23 mouse cellular contexts compared by ENCODE assay signal in the genomic region with DNA sequence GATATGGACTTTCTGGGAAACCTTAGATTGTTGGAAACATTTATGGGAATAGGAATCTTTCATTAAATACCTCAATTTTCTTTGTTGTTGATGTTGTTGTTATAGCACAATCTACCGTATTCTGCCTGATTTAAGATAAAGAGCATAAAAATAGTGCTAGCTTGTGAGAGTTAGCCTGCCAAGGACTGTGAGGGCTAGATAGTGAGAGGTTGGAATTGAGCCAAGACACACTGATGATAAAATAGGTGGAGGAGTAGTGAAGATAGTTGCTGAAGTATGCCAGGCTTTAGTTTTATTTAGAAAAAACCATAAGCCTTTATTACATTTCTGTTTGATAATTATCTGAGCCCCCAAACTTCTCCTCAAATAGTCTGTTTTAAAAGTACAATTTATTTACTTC. TPM values are rescaled to one million over a fixed set of nuclear protein-coding genes. Genes with fewer than 3 reads are reported as not detected.
DNase-seq lines count a peak whose midpoint lies in the region; ATAC-seq and TF ChIP-seq lines count a peak whose summit lies in the region.
"Had no signal": no experiment of that assay in that cellular context is flagged by ENCODE, and none has a peak within 500 bp of the region (broad histone marks: within the 10 kb centered on the region; RNA-seq: fewer than 3 reads in every experiment).

No protein-coding gene starts in this region.

- peaks cover 30% of the 10 kb centered on the region for H3K4me1 ChIP-seq in heart, embryonic 13.5 days
- H3K4me1 ChIP-seq in liver, embryonic 14.5 days (replicated peaks; ENCODE audit: control insufficient read depth in 2 of 2, insufficient read depth in 2 of 2, low read length in 1 of 2) = peaks cover 12 to 13% of the 10 kb centered on the region in 2 experiments
- H3K4me1 ChIP-seq in kidney, adult 2 months (ENCODE audit: control insufficient read depth, insufficient read depth, low read length) = no peaks in the 10 kb centered on the region
- H3K4me1 ChIP-seq: forebrain, embryonic 15.5 days; hindbrain, embryonic 15.5 days; kidney, embryonic 15.5 days; lung, embryonic 15.5 days; stomach, embryonic 15.5 days had no signal

- no peak for TF ChIP-seq CTCF in liver, embryonic 14.5 days (IDR thresholded peaks at IDR 0.05; ENCODE audit: low read depth)
- TF ChIP-seq CTCF in kidney, adult 2 months (conservative IDR thresholded peaks at IDR 0.05; ENCODE audit: insufficient read depth, insufficient read length, low read depth, low read length) = no peak

- 12% methylated on average over 1 of the region's 1 CpGs for WGBS in heart, embryonic 13.5 days
- 12% methylated on average over 1 of the region's 1 CpGs for WGBS in liver, embryonic 14.5 days (ENCODE audit: insufficient replicate concordance)
- WGBS in kidney, adult 2 months = 68% methylated on average over 1 of the region's 1 CpGs

- no peak overlapping the region for H3K4me3 ChIP-seq in heart, embryonic 13.5 days
- no peak overlapping the region for H3K4me3 ChIP-seq in liver, embryonic 14.5 days (ENCODE audit: insufficient read depth in 1 of 2, low read depth in 2 of 2, low read length in 2 of 2)
- no peak overlapping the region for H3K4me3 ChIP-seq in kidney, adult 2 months (ENCODE audit: insufficient read depth, low read depth, low read length)
- H3K4me3 ChIP-seq: forebrain, embryonic 15.5 days; hindbrain, embryonic 15.5 days; kidney, embryonic 15.5 days; lung, embryonic 15.5 days; stomach, embryonic 15.5 days had no signal

- H3K9ac ChIP-seq in heart, embryonic 13.5 days = no peak overlapping the region
- no peak overlapping the region for H3K9ac ChIP-seq in liver, embryonic 14.5 days (replicated peaks)
- H3K9ac ChIP-seq: forebrain, embryonic 15.5 days; hindbrain, embryonic 15.5 days; kidney, embryonic 15.5 days; lung, embryonic 15.5 days; stomach, embryonic 15.5 days had no signal

- DNase-seq in heart, postnatal 10 days = no peak
- DNase-seq in 416B (ENCODE audit: low read depth) (peak; percentile 35), MN1 (ENCODE audit: low spot score) (no peak)
- DNase-seq in c-Kit-positive CD71-positive TER-119-positive erythroid progenitor cells, embryonic 14.5 days (ENCODE audit: low spot score) = peak; percentile 77
- DNase-seq in liver, embryonic 14.5 days (ENCODE audit: low read depth in 3 of 3, low spot score in 3 of 3) = peak; percentile 54 to 67 (median 59)
- DNase-seq in left cerebral cortex, postnatal 4 days = no peak
- no peak for DNase-seq in kidney, adult 2 months
- DNase-seq: adrenal gland, postnatal 36 days; cerebellum, adult 2 months; cerebellum, postnatal 36 days; gastrocnemius, postnatal 14 days; heart, adult 11 months; kidney, postnatal 36 days; lung, postnatal 36 days; thymus, postnatal 25 days had no signal

- no peaks in the 10 kb centered on the region for H3K27me3 ChIP-seq in heart, embryonic 13.5 days (replicated peaks)
- H3K27me3 ChIP-seq in liver, embryonic 14.5 days (ENCODE audit: control insufficient read depth, insufficient read depth, low read length) = no peaks in the 10 kb centered on the region
- no peaks in the 10 kb centered on the region for H3K27me3 ChIP-seq in kidney, adult 2 months (replicated peaks; ENCODE audit: control insufficient read depth, insufficient read depth, low read length)
- H3K27me3 ChIP-seq: forebrain, embryonic 15.5 days; hindbrain, embryonic 15.5 days; kidney, embryonic 15.5 days; lung, embryonic 15.5 days; stomach, embryonic 15.5 days had no signal

- H3K9me3 ChIP-seq in heart, embryonic 13.5 days = peaks cover 2% of the 10 kb centered on the region; the same call in 1 of the 2 replicates
- no peaks in the 10 kb centered on the region for H3K9me3 ChIP-seq in liver, embryonic 14.5 days (ENCODE audit: control insufficient read depth, low read length)
- H3K9me3 ChIP-seq: forebrain, embryonic 15.5 days; hindbrain, embryonic 15.5 days; kidney, embryonic 15.5 days; lung, embryonic 15.5 days; stomach, embryonic 15.5 days had no signal

- H3K27ac ChIP-seq in heart, embryonic 13.5 days (replicated peaks) = peak overlapping the region; percentile 5; the same call in 1 of the 2 replicates
- peak overlapping the region; percentile 11; the same call in 1 of the 2 replicates for H3K27ac ChIP-seq in liver, embryonic 14.5 days
- no peak overlapping the region for H3K27ac ChIP-seq in kidney, adult 2 months (ENCODE audit: insufficient read depth, low read depth, low read length)
- H3K27ac ChIP-seq: forebrain, embryonic 15.5 days; hindbrain, embryonic 15.5 days; kidney, embryonic 15.5 days; lung, embryonic 15.5 days; stomach, embryonic 15.5 days had no signal

- ATAC-seq in heart, embryonic 13.5 days (ENCODE audit: extremely low read depth, insufficient number of reproducible peaks, low FRiP score, low TSS enrichment) = no peak
- ATAC-seq in liver, embryonic 14.5 days (ENCODE audit: insufficient read depth) = peak; percentile 82
- ATAC-seq: CD4-positive, CD25-positive, alpha-beta regulatory T cell, adult 4 months; forebrain, embryonic 15.5 days; midbrain, embryonic 16.5 days had no signal

- peaks cover 80% of the 10 kb centered on the region for H3K36me3 ChIP-seq in heart, embryonic 13.5 days
- H3K36me3 ChIP-seq in liver, embryonic 14.5 days (replicated peaks; ENCODE audit: control insufficient read depth, insufficient read depth, low read depth) = peaks cover 16% of the 10 kb centered on the region
- H3K36me3 ChIP-seq in kidney, adult 2 months (ENCODE audit: control insufficient read depth, insufficient read depth, low read length) = peaks cover 2% of the 10 kb centered on the region; the same call in 1 of the 2 replicates

- no peak overlapping the region for H3K4me2 ChIP-seq in heart, embryonic 13.5 days
- peak overlapping the region; percentile 28 for H3K4me2 ChIP-seq in liver, embryonic 14.5 days (ENCODE audit: low read depth)
- H3K4me2 ChIP-seq: forebrain, embryonic 15.5 days; hindbrain, embryonic 15.5 days; kidney, embryonic 15.5 days; lung, embryonic 15.5 days; stomach, embryonic 15.5 days had no signal

- TF ChIP-seq EP300 in liver, embryonic 14.5 days (IDR thresholded peaks at IDR 0.05; ENCODE audit: low read depth) = peak; percentile 79

- intact Hi-C loops in heart, postnatal 10 days (cut with DNase I) = no loop called here
- intact Hi-C loops in left cerebral cortex, postnatal 4 days (cut with DNase I) = no loop called here

- TF ChIP-seq POLR2A in kidney, adult 2 months (IDR thresholded peaks at IDR 0.05; ENCODE audit: low read depth, low read length) = no peak

RNA-seq across cellular contexts. Expression of a gene that starts 14.4 kb away (rescaled TPM):
- 268 and 283 TPM in 2 replicates for polyA plus RNA-seq in heart, embryonic 13.5 days (2015; fragmentation: Nextera tagmentation; extraction: Ambion mirVana)
- 10 to 100 TPM; 60.6 to 65.0 TPM for total RNA-seq in heart, postnatal 10 days (2021)
- 83.9 and 92.6 TPM in 2 replicates for polyA plus RNA-seq in liver, embryonic 14.5 days (2012; rRNA removed)
- 150 and 152 TPM in 2 replicates for polyA plus RNA-seq in liver, embryonic 14.5 days (2014; fragmentation: Nextera tagmentation; extraction: Ambion mirVana)
- total RNA-seq in left cerebral cortex, postnatal 4 days (2021) = 100 to 1,000 TPM; 445 to 511 TPM
- 76.3 and 93.3 TPM in 2 replicates for polyA plus RNA-seq in kidney, adult 2 months (2012; rRNA removed)

Comparison
In these comparisons a context has a peak if more than half of its experiments do, and no peak if none do; other contexts are left out.
1. DNase-seq: peak in 416B (single experiment), c-Kit-positive CD71-positive TER-119-positive erythroid progenitor cells, embryonic 14.5 days (single experiment) and liver, embryonic 14.5 days (3 of 3); none in heart, postnatal 10 days (0 of 2), MN1 (single experiment), left cerebral cortex, postnatal 4 days (single experiment) and kidney, adult 2 months (single experiment).